Mouse (Mus musculus) frontal cortex, adult 2 months (tissue): ENCODE results near the gene Zfp607b. TPM values are rescaled to one million over a fixed set of nuclear protein-coding genes. Genes with fewer than 3 reads are reported as not detected.
A peak's percentile ranks its signal among the peaks of the same experiment; 100 is the strongest.

Experiments
- DNase-seq, 2 experiments: peaks; one replicate each; pipeline ENCODE4 v3.0.0; 2022; ENCODE audit warnings: low spot score in 1 of 2; ENCODE audit errors: extremely low spot score in 1 of 2
- polyA plus RNA-seq: library from polyadenylated mRNA; depleted of rRNA; stranded (reverse); fragments of >200 nt; gene quantifications from 2 replicates; pipeline ENCODE4 v1.2.3, GENCODE M21; 2012; rRNA removed

The Zfp607b gene
- polyA plus RNA-seq, 1 experiment: 8.2 TPM

DNA sequence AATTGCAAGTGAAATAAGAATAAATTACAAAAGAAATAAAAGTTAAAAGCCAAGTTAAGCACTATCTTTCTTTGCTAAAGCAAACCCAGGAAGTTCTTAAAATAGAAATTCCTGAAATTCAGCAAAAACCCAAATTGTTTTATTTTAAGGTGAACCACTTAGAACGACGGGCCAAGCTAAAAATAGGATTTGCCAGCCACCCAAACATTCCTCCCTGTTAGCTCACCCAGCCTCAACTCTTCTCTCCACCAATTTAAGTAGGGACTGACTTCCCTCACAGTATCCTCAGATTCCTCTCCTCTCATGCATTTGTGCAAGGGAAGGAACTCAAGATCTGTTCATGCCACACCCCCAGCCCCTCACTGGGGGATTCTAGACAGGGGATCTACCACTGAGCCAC, 5.9 kb upstream of the Zfp607b start:
- no peak for DNase-seq

DNA sequence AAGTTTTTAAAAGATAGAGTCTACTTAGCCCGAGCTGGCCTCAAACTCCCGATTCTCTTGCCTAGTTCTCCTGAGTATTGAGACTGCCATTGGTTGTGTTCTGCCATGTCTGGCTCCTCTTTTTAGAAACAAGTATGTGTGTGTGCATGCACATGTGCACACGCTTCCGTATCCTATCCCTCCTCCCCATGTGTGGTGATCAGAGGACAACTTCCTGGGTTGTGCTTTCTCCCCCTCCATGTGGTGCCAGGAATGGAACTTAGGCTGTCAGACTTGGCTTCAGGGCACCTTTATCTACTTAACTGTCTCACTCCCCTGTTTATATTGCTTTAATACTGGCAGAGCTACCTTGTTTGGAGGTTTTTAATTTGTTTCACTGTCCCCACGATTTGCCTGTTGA, 3.9 kb upstream of the Zfp607b start:
- DNase-seq: no peak

DNA sequence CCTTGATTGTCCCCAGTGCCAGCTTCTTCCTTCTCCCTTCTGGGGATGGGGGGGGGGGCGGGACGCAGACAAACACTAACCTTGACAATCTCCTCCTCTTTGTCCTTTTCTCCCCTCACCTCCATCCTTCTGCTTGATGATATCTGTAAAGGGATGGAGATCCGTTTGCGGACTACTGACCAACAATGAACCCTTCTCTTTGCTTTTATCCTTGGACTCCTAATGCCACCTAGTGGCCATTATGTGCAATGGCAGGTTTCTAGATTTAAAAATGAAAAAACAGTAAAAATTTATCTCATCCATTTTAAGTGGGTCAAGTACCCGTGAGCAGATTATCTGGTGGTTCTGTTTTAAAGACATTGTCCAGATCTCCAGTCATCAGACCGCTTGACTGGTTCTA, 3.5 kb upstream of the Zfp607b start:
- DNase-seq: no peak

DNA sequence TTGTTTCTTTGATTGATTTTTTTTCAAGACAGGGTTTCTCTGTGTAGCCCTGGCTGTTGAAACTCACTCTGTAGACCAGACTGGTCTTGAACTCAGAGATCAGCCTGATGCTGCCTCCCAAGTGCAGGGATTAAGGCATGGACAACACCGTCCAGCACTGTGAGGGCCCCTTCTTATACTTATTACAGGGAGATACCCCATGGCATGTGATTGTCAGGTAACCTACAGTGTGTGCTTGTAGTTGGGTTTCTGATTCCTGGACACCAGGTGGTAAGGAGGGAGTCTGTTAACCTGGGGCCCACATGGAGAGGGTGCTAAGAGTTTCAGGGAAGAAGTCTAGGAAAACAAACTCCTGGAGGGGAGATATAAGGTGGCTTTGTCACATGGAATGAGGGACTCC, 2.1 kb upstream of the Zfp607b start:
- no peak for DNase-seq

- DNase-seq: no peak
Observed at GRCm38 (mm10) chr7:27687836-27688235, 1.3 kb upstream of the Zfp607b start.

GRCm38 (mm10) chr7:27688246-27688788, 823 bp upstream of the Zfp607b start:
- no peak for DNase-seq

DNA sequence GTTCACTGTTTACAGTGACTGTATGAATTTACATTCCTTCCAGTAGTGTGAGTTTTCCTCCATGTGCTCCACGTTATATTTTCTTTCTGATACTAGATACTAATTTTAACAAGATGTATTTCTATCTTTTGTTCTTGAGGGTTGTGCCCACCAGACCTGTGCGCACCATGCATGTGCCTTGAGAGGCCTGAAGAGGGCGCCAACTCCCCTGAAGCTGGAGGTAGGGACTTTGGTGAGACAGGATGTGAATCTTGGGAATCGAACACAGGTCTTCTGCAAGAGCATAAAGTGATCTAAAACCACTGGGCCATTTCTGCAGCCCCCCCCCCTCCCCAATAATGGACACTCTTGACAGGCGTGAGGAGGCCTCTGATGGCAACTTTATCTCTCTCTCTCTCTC, 1.9 kb downstream of the Zfp607b start:
- no peak for DNase-seq

DNA sequence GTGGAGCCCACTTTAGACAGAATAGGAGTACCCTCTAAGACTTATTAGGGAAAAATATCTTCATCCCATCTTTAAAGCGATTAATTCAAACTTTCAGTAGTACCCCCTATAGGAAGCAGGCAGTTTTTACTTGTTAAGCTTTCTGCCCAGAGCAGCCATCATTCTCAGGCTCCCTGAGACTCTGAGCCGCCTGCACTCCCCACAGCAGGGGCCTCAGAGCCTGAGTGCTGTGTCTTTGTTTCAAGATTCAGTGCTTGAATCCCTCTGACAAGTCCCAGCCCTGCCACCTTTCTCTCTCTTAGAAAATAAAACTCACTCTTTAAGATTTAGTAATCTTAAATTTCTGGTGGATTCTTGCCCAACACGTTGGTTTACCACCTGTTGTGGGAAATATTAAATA, 7.6 kb downstream of the Zfp607b start:
- DNase-seq: no peak

- DNase-seq: peak in 1 of 2 experiments; percentile 45
Observed at GRCm38 (mm10) chr7:27710402-27710801, 21.3 kb downstream of the Zfp607b start.

DNA sequence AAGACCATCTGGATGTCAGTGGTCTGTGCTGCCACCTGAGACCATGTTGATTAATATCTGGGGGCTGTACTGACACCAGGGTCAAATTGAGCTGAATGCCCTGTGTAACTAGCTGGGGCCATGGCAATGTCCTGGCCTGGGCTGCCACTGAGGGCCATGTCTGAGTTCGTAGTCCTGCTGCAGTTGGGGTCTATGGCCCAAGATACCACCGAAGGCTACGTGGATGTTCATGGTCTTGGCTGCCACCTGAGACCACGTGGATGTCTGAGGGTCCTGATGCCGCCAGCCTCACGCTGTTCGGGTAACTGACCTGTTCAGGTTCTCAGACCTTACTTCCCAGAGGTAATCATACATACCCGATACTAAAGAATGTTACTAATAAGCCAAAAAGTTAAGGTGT, 32.8 kb downstream of the Zfp607b start:
- DNase-seq: no peak

DNA sequence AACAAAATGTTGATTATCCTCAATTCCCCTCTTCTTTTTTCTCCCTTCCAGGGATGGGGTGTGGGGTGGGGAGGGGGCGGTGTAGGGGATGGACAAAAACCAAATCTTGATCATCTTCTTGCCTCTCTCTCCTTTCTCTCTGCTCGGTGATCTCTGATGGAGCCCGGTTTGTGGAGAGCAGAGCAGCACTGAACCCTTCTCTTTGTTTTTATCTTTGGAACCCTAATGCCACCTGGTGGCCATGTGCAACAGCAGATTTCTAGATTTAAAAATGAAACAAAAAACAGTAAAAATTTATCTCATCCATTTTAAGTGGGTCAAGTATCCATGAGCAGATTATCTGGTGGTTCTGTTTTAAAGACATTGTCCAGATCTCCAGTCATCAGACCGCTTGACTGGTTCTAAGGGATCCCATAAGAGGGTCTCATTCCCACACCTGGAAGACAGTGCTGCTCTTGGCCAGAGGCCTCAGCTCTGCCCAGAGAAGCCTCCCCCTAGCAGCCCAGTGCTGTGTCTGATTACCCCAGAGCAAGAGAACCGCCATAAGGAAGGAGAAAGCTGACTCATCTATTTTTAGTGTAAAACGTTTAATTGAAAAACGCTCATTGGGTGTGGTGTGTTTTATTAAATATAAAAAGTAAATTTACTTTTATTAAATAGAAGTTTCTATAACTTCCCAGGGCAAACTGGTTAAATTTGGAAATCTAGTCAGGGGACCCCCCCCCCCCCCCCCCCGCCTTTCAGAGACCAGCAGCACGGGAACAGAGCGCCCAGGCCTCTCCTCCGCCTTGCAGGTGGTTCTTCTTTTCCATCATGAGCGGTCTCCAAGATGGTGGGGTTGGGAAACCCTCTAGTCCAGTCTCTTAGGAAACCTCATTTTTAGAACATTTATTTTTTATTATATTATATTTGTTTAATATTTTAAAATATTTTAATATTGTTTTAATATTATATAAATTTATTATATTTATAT, 36.7 kb downstream of the Zfp607b start:
- DNase-seq: peak in 1 of 2 experiments; percentile 70

- no peak for DNase-seq
Observed at GRCm38 (mm10) chr7:27727471-27727870, 38.3 kb downstream of the Zfp607b start.

DNA sequence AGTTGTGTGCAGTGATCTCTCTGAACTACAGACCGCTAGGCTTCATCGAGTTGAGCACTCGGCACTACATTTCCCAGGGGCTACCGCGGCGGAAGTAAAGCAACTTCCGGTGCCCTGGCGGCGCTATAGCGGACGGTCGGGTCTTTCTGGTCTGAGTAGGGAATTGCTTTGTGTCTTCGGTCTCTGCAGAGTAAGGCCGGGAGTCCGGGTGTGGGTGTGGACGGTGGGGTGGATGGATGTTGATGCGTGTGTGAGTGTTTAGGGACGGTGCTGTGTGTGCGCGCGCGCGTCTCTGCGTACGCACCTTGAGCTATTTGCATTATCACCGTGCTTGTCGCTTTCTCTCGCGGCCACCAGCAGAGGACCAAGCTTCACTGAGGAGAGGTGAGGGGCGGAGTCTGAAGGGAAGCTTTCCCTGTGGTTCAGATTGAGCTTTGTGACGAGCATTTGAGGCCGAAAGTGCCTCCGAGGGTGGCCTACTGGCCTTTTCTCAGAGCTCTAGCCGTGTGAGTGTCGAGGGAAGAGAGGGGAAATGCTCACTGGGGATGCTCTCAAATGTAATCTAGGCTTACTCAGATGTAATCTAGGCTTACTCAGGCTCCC, 42.2 kb downstream of the Zfp607b start, which contains the start of gene Zfp60:
Gene Zfp60 (plus strand): TSS at position 109 of the 603 bp plus-strand sequence.
- peak; percentile 74 to 90 for DNase-seq

DNA sequence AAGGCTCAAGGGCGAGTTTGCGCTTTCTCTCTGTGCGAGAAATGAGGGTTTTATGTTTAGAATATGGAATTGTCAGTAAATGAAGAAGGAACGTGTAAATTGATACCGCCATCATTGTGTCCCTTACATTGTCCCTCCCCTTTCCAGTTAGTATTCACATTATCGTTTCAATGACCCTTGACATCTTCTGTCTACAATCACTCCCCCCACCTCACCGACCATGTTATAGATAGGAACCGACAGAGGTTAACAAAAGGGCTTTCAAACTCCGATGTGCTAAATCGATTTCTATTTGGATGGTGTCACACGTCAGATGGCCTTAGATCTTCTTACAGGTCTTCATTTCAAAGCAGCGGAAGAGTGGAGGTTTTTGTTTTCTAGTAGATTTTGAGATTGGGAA, 42.8 kb downstream of the Zfp607b start:
- DNase-seq: no peak

DNA sequence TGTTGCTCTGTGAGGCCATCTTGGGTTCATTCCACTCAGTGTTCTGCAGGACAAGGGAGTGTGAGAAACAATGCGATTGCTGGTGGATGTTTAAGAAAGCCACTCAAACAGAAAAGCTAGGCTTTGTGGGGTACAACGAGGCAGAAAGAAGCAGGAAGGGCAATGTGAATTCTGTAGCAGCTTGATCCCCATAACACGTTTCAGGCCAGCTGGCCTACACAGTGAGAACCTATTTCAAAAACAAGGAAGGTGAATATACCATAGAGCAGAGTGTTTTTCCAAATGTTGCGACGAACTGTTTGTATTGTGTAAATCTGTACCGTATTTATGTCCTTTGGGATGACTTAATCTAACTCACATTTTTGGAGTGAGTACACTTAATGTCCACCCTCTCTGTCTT, 43.4 kb downstream of the Zfp607b start:
- DNase-seq: no peak

DNA sequence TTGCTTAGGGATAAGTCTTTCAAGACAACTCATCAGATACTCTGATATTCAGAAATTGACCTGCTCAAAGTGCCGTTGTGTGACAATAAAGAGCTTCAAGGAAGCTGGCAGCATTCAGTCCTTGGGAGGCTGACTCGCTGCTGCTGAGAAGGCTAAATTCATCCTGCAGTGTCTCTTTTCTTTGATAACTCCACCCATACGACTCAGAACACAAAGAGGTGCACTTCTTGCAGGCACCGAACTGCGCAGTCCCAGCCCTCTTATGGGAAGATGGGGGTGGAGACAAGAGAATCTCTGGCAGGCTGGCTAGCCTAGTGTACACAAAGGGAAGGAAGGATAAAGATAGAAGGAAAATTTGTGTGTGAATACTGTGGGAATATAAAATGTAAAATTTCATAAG, 46.3 kb downstream of the Zfp607b start:
- peak in 1 of 2 experiments; percentile 42 for DNase-seq

Other genes with a start within 250 kb of the Zfp607b start
- gene Sptbn4, start 241.7 kb upstream of the Zfp607b start, polyA plus RNA-seq: 131 and 135 TPM in 2 replicates
- gene Blvrb, start 241.4 kb upstream of the Zfp607b start, polyA plus RNA-seq: 21.4 and 23.6 TPM in 2 replicates
- gene Sertad3, start 215.6 kb upstream of the Zfp607b start, polyA plus RNA-seq: 3.8 and 5.0 TPM in 2 replicates
- 14.0 and 16.9 TPM in 2 replicates for gene Sertad1, start 202.4 kb upstream of the Zfp607b start, polyA plus RNA-seq
- gene Prx, start 190.0 kb upstream of the Zfp607b start, polyA plus RNA-seq: 0.29 and 0.46 TPM in 2 replicates
- 0.44 and 0.66 TPM in 2 replicates for gene Hipk4, start 166.1 kb upstream of the Zfp607b start, polyA plus RNA-seq
- gene Pld3, start 136.1 kb upstream of the Zfp607b start, polyA plus RNA-seq: 933 and 972 TPM in 2 replicates
- 32.0 and 32.3 TPM in 2 replicates for gene 2310022A10Rik, start 136.1 kb upstream of the Zfp607b start, polyA plus RNA-seq
- 114 and 122 TPM in 2 replicates for gene Akt2, start 97.8 kb upstream of the Zfp607b start, polyA plus RNA-seq
- gene Ttc9b, start 35.4 kb upstream of the Zfp607b start, polyA plus RNA-seq: 139 and 148 TPM in 2 replicates
- gene Map3k10, start 14.7 kb upstream of the Zfp607b start, polyA plus RNA-seq: 145 and 150 TPM in 2 replicates
- 17.6 and 19.6 TPM in 2 replicates for gene Zfp60, start 42.0 kb downstream of the Zfp607b start, polyA plus RNA-seq
- 3.6 and 5.0 TPM in 2 replicates for gene Zfp626, start 117.9 kb downstream of the Zfp607b start, polyA plus RNA-seq
- gene Zfp59, start 149.3 kb downstream of the Zfp607b start, polyA plus RNA-seq: 3.5 and 3.8 TPM in 2 replicates
- 0.61 and 0.98 TPM in 2 replicates for gene Zfp607a, start 168.2 kb downstream of the Zfp607b start, polyA plus RNA-seq
- gene Zfp974, start 240.1 kb downstream of the Zfp607b start, polyA plus RNA-seq: 6.2 and 7.4 TPM in 2 replicates